ENCODE assay signal across 16 mouse cellular contexts in the genomic region with DNA sequence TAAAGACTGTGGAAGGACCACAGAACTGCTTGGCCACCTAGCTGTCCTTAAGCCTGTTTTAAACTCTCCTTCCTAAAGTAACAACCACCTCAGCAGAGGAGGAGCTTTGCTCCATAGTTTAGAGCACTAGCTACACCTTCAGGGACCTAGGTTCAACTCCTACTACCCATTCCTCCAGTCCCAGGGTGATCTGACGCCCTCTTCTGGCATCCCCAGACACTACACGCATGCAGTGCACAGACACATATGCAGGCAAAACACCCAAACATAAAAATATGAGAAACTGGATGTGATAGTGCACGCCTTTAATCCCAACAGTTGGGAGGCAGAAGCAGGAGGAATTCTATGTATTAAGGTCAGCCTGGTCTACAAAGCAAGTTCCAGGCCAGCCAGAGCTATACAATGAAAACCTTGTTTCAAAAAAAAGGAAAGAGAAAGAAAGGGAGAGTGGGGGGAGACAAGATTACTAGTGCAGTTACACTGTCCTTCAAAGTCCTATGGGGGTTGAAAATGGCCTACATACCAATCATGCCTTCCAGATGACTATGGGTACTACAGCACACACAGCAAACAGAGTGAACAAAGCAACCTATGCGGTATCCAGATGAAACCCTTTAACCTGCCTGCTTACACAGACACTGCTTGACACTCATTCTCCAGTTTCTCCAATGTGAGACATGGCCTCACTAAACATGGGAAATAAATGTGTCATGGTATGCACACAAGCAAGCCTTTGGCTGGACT. TPM values are rescaled to one million over a fixed set of nuclear protein-coding genes. Genes with fewer than 3 reads are reported as not detected.
A peak's percentile ranks its signal among the peaks of the same experiment; 100 is the strongest.
DNase-seq lines count a peak whose midpoint lies in the region; ATAC-seq and TF ChIP-seq lines count a peak whose summit lies in the region.
"Had no signal": no experiment of that assay in that cellular context is flagged by ENCODE, and none has a peak within 500 bp of the region (broad histone marks: within the 10 kb centered on the region; RNA-seq: fewer than 3 reads in every experiment).

No protein-coding gene starts in this region.

- TF ChIP-seq POLR2A in cortical plate, adult 2 months (IDR thresholded peaks at IDR 0.05; ENCODE audit: extremely low read depth, insufficient read depth, low read length): no peak

- in situ Hi-C loops in ES-E14 (cut with MboI; ENCODE audit: low sequenced_read_pairs in 2 of 2, unreplicated experiment in 2 of 2): no loop called here

- peaks cover 27% of the 10 kb centered on the region for H3K4me1 ChIP-seq in heart, embryonic 11.5 days (ENCODE audit: control insufficient read depth, insufficient read depth, low read length)
- H3K4me1 ChIP-seq in liver, embryonic 14.5 days (replicated peaks; ENCODE audit: control insufficient read depth in 2 of 2, insufficient read depth in 2 of 2, low read length in 1 of 2): no peaks in the 10 kb centered on the region
- peaks cover 0 to 2% of the 10 kb centered on the region in 2 experiments; a peak in 1 of 4 replicates for H3K4me1 ChIP-seq in ES-E14 (ENCODE audit: control insufficient read depth in 2 of 2, insufficient read depth in 2 of 2, low read length in 2 of 2, poor library complexity in 1 of 2)
- no peaks in the 10 kb centered on the region for H3K4me1 ChIP-seq in cortical plate, adult 2 months (ENCODE audit: control insufficient read depth, insufficient read depth, low read length)

- H3K9me3 ChIP-seq in heart, embryonic 11.5 days (replicated peaks; ENCODE audit: control insufficient read depth, low read length): no peaks in the 10 kb centered on the region
- no peaks in the 10 kb centered on the region for H3K9me3 ChIP-seq in liver, embryonic 14.5 days (ENCODE audit: control insufficient read depth, low read length)
- H3K9me3 ChIP-seq in ES-E14 (ENCODE audit: control insufficient read depth, insufficient read depth, low read depth, low read length): no peaks in the 10 kb centered on the region

- no peak overlapping the region for H3K9ac ChIP-seq in heart, embryonic 11.5 days (ENCODE audit: low read depth, low read length)
- no peak overlapping the region for H3K9ac ChIP-seq in liver, embryonic 14.5 days (replicated peaks)
- no peak overlapping the region for H3K9ac ChIP-seq in ES-E14 (ENCODE audit: insufficient read depth, low read depth, low read length, poor library complexity, severe bottlenecking)

- TF ChIP-seq CTCF in liver, embryonic 14.5 days (IDR thresholded peaks at IDR 0.05; ENCODE audit: low read depth): peak; percentile 36
- TF ChIP-seq CTCF in cortical plate, adult 2 months (IDR thresholded peaks at IDR 0.05; ENCODE audit: extremely low read depth, insufficient read depth, low read length): 0 out of 2 replicates have a peak, but pooled peaks have one; percentile 10

- H3K36me3 ChIP-seq in heart, embryonic 11.5 days (ENCODE audit: control insufficient read depth, insufficient read depth, low read length): peaks cover under 1% of the 10 kb centered on the region; the same call in 1 of the 2 replicates
- H3K36me3 ChIP-seq in liver, embryonic 14.5 days (replicated peaks; ENCODE audit: control insufficient read depth, insufficient read depth, low read depth): peaks cover 15% of the 10 kb centered on the region
- H3K36me3 ChIP-seq in ES-E14 (ENCODE audit: control insufficient read depth, insufficient read depth, low read length, poor library complexity, severe bottlenecking): peaks cover 4% of the 10 kb centered on the region

- H3K27me3 ChIP-seq in heart, embryonic 11.5 days (ENCODE audit: control insufficient read depth, insufficient read depth, low read length): no peaks in the 10 kb centered on the region
- no peaks in the 10 kb centered on the region for H3K27me3 ChIP-seq in liver, embryonic 14.5 days (ENCODE audit: control insufficient read depth, insufficient read depth, low read length)

- H3K4me2 ChIP-seq in heart, embryonic 11.5 days: no peak overlapping the region
- H3K4me2 ChIP-seq in liver, embryonic 14.5 days (ENCODE audit: low read depth): no peak overlapping the region

- no peak for DNase-seq in heart, postnatal 4 days
- no peak for DNase-seq in liver, embryonic 14.5 days (ENCODE audit: low read depth in 3 of 3, low spot score in 3 of 3)
- DNase-seq in liver (no peak), ES-E14 (ENCODE audit: low read depth, low spot score) (peak; percentile 16)
- DNase-seq in urinary bladder, adult 18-20 months (ENCODE audit: low spot score in 2 of 2): no peak
- DNase-seq: cerebellum, postnatal 36 days; kidney, adult 2 months; layer of hippocampus, adult 9-11 months; left cerebral cortex, postnatal 4 days; lung, postnatal 4 days; right cerebral cortex, postnatal 14 days; thymus, postnatal 36 days had no signal

- H3K4me3 ChIP-seq in heart, embryonic 11.5 days (ENCODE audit: low read depth, low read length): no peak overlapping the region
- no peak overlapping the region for H3K4me3 ChIP-seq in liver, embryonic 14.5 days (ENCODE audit: insufficient read depth in 1 of 2, low read depth in 2 of 2, low read length in 2 of 2)
- no peak overlapping the region for H3K4me3 ChIP-seq in ES-E14 (ENCODE audit: insufficient read depth in 1 of 2, low read depth in 1 of 2, low read length in 2 of 2, poor library complexity in 1 of 2, severe bottlenecking in 1 of 2)
- H3K4me3 ChIP-seq in cortical plate, adult 2 months (ENCODE audit: insufficient read depth, low read length): no peak overlapping the region

- peak overlapping the region; percentile 71 for H3K27ac ChIP-seq in heart, embryonic 11.5 days (ENCODE audit: low read depth, low read length)
- no peak overlapping the region for H3K27ac ChIP-seq in liver, embryonic 14.5 days
- no peak overlapping the region for H3K27ac ChIP-seq in ES-E14 (ENCODE audit: insufficient read depth, low read depth, low read length, poor library complexity, severe bottlenecking)
- no peak overlapping the region for H3K27ac ChIP-seq in cortical plate, adult 2 months (ENCODE audit: insufficient read depth, low read length)

- no peak for ATAC-seq in heart, embryonic 11.5 days (replicated peaks; ENCODE audit: insufficient number of reproducible peaks, low FRiP score, low TSS enrichment)
- ATAC-seq in liver, embryonic 14.5 days (ENCODE audit: insufficient read depth): no peak

- TF ChIP-seq EP300 in liver, embryonic 14.5 days (IDR thresholded peaks at IDR 0.05; ENCODE audit: low read depth): no peak

- 70% methylated on average over 4 of the region's 4 CpGs for WGBS in heart, embryonic 11.5 days (ENCODE audit: insufficient replicate concordance)
- 74% methylated on average over 4 of the region's 4 CpGs for WGBS in liver, embryonic 14.5 days (ENCODE audit: insufficient replicate concordance)

TF ChIP-seq in ES-E14, 5 proteins besides CTCF, POLR2A, EP300 and RAD21:
- TF ChIP-seq ZC3H11A (IDR thresholded peaks at IDR 0.05; ENCODE audit: borderline replicate concordance, low read depth, low read length) (no peak), ZNF384 (IDR thresholded peaks at IDR 0.05; ENCODE audit: low read depth, low read length) (no peak), HCFC1 (IDR thresholded peaks at IDR 0.05; ENCODE audit: borderline replicate concordance, insufficient read depth, low read length) (no peak), CHD2 (IDR thresholded peaks at IDR 0.05; ENCODE audit: low read depth, low read length) (no peak), MAFK (IDR thresholded peaks at IDR 0.05; ENCODE audit: insufficient read depth, low read depth, low read length) (no peak)

RNA-seq across cellular contexts. Expression of a gene that starts 38.9 kb away (rescaled TPM):
- polyA plus RNA-seq in heart, embryonic 11.5 days (2014; fragmentation: Nextera tagmentation; extraction: Ambion mirVana): 2.2 and 2.9 TPM in 2 replicates
- under 1 TPM; 0.76 to 0.88 TPM for total RNA-seq in heart, postnatal 4 days (2021)
- polyA plus RNA-seq in liver, embryonic 14.5 days (2012; rRNA removed): 0.16 and 0.25 TPM in 2 replicates
- 0.09 and 0.14 TPM in 2 replicates for polyA plus RNA-seq in liver, embryonic 14.5 days (2014; fragmentation: Nextera tagmentation; extraction: Ambion mirVana)
- 3.8 and 4.0 TPM in 2 replicates for total RNA-seq in ES-E14 (2012; rRNA removed)
- polyA plus RNA-seq in cortical plate, adult 2 months (2012; rRNA removed): 12.3 and 12.8 TPM in 2 replicates
- total RNA-seq: hematopoietic stem cell, adult 5-6 weeks; neutrophil, adult 5-6 weeks had no signal

RNA-seq across cellular contexts. Expression of a gene that starts 41.3 kb away (rescaled TPM):
- 525 and 599 TPM in 2 replicates for polyA plus RNA-seq in heart, embryonic 11.5 days (2014; fragmentation: Nextera tagmentation; extraction: Ambion mirVana)
- 100 to 1,000 TPM; 276 to 285 TPM for total RNA-seq in heart, postnatal 4 days (2021)
- polyA plus RNA-seq in liver, embryonic 14.5 days (2012; rRNA removed): 67.7 and 91.6 TPM in 2 replicates
- polyA plus RNA-seq in liver, embryonic 14.5 days (2014; fragmentation: Nextera tagmentation; extraction: Ambion mirVana): 259 and 262 TPM in 2 replicates
- total RNA-seq in ES-E14 (2012; rRNA removed): 107 and 189 TPM in 2 replicates
- 383 and 397 TPM in 2 replicates for polyA plus RNA-seq in cortical plate, adult 2 months (2012; rRNA removed)
